Mouse (Mus musculus) forebrain, postnatal 0 days (tissue): ENCODE data around the gene Kpna1. TPM values are rescaled to one million over a fixed set of nuclear protein-coding genes. Genes with fewer than 3 reads are reported as not detected.

Experiments
- ATAC-seq: fragments of 200-750 bp; cut with Nextera tagmentation; 2 replicates; pipeline ENCODE4 v1.8.0; 2017; ENCODE audit warnings: mild to moderate bottlenecking, moderate library complexity
- DNase-seq: peaks from one replicate; pipeline ENCODE4 v3.0.0-alpha.2; 2015
- H3K27ac ChIP-seq: fragments of 300-500 bp; sonication (generic); 2 replicates; pipeline ENCODE4 v1.5.1; 2014; ENCODE audit warnings: low read depth, mild to moderate bottlenecking, antibody characterized with exemption, low read length, moderate library complexity, mixed read lengths
- H3K27me3 ChIP-seq: fragments of 300-500 bp; sonication (generic); 2 replicates; pipeline ENCODE4 v1.6.1; 2014; ENCODE audit warnings: mild to moderate bottlenecking, low read length, mixed read lengths; ENCODE audit not compliant: insufficient read depth
- H3K36me3 ChIP-seq: fragments of 300-500 bp; sonication (generic); 2 replicates; pipeline ENCODE4 v1.6.1; 2014; ENCODE audit warnings: mild to moderate bottlenecking, moderate library complexity; ENCODE audit not compliant: insufficient read depth
- H3K4me1 ChIP-seq: fragments of 300-500 bp; sonication (generic); 2 replicates; pipeline ENCODE4 v1.6.1; 2014; ENCODE audit warnings: antibody characterized with exemption; ENCODE audit not compliant: insufficient read depth
- H3K4me2 ChIP-seq: fragments of 300-500 bp; sonication (generic); 2 replicates; pipeline ENCODE4 v1.6.1; 2014; ENCODE audit warnings: low read depth, mild to moderate bottlenecking, moderate library complexity
- H3K4me3 ChIP-seq: fragments of 300-500 bp; sonication (generic); 2 replicates; pipeline ENCODE4 v1.5.1; 2014; ENCODE audit warnings: low read depth, low read length, mixed read lengths
- H3K9ac ChIP-seq: fragments of 300-500 bp; sonication (generic); 2 replicates; pipeline ENCODE4 v1.6.1; 2014; ENCODE audit warnings: mild to moderate bottlenecking
- H3K9me3 ChIP-seq: fragments of 300-500 bp; sonication (generic); 2 replicates; pipeline ENCODE4 v1.6.1; 2016; ENCODE audit warnings: low read length
- CTCF ChIP-seq: sonication (generic); IDR thresholded peaks from 2 replicates; pipeline ENCODE4 v1.5.1; 2016; ENCODE audit warnings: antibody characterized with exemption, control low read depth, low read depth
- WGBS: fragments of 180-500 bp; shearing (Covaris S2); extraction: QIAGEN DNeasy Blood & Tissue Kit; methylation state at CpG from one replicate; pipeline ENCODE4 v1.1.7; 2014; 5-methylcytosine and 5-hydroxymethylcytosine counted together
- polyA plus RNA-seq: library from polyadenylated mRNA; unstranded; fragments of >200 nt; fragmentation: Nextera tagmentation; extraction: Ambion mirVana; gene quantifications from 2 replicates; pipeline ENCODE4 v1.2.1, GENCODE M21; 2015
- total RNA-seq: library from RNA; depleted of rRNA; stranded (reverse); fragments of >200 nt; gene quantifications from 2 replicates; pipeline ENCODE4 v1.2.3, GENCODE M21; 2014

Gene Kpna1
- total and polyA plus RNA-seq, 2 experiments from 2014 or later: 59.7 to 97.1 TPM

DNA sequence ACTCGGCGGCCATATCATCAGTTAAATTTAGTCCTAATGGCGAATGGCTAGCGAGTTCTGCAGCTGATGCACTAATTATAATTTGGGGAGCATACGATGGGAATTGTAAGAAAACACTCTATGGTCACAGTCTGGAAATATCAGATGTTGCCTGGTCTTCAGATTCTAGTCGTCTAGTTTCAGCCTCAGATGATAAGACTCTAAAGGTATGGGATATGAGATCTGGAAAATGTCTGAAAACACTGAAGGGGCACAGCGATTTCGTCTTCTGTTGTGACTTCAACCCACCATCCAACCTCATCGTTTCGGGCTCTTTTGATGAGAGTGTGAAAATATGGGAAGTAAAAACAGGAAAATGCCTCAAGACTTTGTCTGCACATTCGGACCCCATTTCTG, 63.1 kb downstream of the Kpna1 start:
- Histone ChIP-seq H3K4me3 (peak overlapping the region; percentile 58), H3K9ac (peak overlapping the region; percentile 59), H3K27me3 (no peaks in the 10 kb centered on the region), H3K36me3 (peaks cover 36% of the 10 kb centered on the region), H3K9me3 (no peaks in the 10 kb centered on the region), H3K27ac (peak overlapping the region; percentile 83), H3K4me1 (peaks cover 9% of the 10 kb centered on the region; the same call in 1 of the 2 replicates), H3K4me2 (peak overlapping the region; percentile 78)
- ATAC-seq: no peak
- WGBS: 30% methylated on average over 11 of the region's 11 CpGs
- TF ChIP-seq CTCF: no peak
- no peak for DNase-seq

DNA sequence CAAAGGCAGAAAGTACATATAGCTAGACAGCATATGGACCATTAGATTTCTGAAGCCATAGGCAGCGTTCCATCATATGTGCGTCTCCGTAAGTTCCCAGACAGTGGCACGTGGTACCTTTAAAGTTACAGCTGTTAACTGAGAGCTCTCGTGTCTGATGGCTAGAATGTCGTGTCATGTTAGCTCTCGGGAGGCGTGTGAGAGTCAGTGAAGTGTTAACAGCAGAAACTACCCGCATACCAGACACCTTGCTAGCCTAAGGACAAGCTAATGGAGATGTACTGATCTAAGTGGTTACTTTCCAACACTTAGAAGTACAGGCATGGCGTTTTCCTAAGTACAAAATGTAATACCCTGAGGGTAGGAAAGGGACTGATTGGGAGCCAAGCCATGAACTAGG, 64.5 kb downstream of the Kpna1 start:
- H3K27me3 ChIP-seq: no peaks in the 10 kb centered on the region
- WGBS: 89% methylated on average over 10 of the region's 10 CpGs
- no peak for TF ChIP-seq CTCF
- ATAC-seq (no peak), DNase-seq (no peak)
- H3K9me3 ChIP-seq: no peaks in the 10 kb centered on the region
- H3K4me3 ChIP-seq: no peak overlapping the region
- peaks cover 9% of the 10 kb centered on the region; the same call in 1 of the 2 replicates for H3K4me1 ChIP-seq
- H3K36me3 ChIP-seq: peaks cover 43% of the 10 kb centered on the region
- no peak overlapping the region for H3K9ac ChIP-seq
- H3K4me2 ChIP-seq: no peak overlapping the region
- H3K27ac ChIP-seq: no peak overlapping the region

DNA sequence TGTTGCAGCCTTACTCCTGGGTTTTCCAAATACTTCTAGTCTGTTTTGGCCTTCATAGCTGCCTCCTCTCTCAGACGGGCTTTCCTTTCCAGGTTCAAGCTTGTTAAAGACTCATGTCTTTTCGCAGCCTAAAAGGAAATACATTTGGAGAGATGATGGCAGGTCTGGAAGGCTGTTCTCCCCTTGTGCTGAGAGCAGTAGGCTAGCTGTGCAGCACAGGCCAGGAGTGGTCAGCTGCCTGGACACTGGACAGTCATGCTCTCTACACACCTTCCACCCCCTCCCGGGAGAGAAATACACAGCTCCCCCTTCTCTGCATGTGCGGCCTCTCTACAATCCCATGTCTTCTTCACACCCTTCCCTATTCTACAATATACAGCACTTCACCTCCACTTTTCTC, 65.4 kb downstream of the Kpna1 start:
- no peak for TF ChIP-seq CTCF
- 89% methylated on average over 4 of the region's 4 CpGs for WGBS
- H3K4me1 ChIP-seq: peaks cover 9% of the 10 kb centered on the region; the same call in 1 of the 2 replicates
- no peak overlapping the region for H3K4me3 ChIP-seq
- H3K9ac ChIP-seq: no peak overlapping the region
- ATAC-seq (no peak), DNase-seq (no peak)
- H3K4me2 ChIP-seq: no peak overlapping the region
- no peaks in the 10 kb centered on the region for H3K9me3 ChIP-seq
- H3K27me3 ChIP-seq: no peaks in the 10 kb centered on the region
- H3K27ac ChIP-seq: no peak overlapping the region
- H3K36me3 ChIP-seq: peaks cover 52% of the 10 kb centered on the region

DNA sequence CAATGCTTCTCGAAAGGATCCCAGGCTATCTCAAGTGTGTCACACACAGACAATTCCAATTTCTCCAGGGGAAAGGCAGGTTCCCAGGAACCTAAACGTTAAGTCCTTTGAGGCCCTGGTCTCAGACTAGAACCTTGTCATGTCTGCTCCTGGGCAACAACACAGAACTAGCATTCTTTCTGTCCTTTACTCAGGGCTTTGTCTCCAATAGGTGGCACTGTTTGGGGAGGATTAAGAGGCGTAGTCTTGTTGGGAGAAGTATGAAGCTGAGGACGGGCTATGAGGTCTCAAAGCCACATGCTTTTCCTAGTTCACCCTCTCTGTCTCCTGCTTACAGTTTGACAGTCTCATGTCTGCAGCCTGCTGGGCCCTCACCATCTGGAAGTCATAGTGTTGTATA, 69.0 kb downstream of the Kpna1 start:
- H3K4me2 ChIP-seq: no peak overlapping the region
- no peaks in the 10 kb centered on the region for H3K9me3 ChIP-seq
- 91% methylated on average over 4 of the region's 4 CpGs for WGBS
- H3K27ac ChIP-seq: no peak overlapping the region
- no peak overlapping the region for H3K4me3 ChIP-seq
- DNase-seq (no peak), ATAC-seq (no peak)
- H3K36me3 ChIP-seq: peaks cover 74% of the 10 kb centered on the region
- no peaks in the 10 kb centered on the region for H3K27me3 ChIP-seq
- H3K4me1 ChIP-seq: no peaks in the 10 kb centered on the region
- TF ChIP-seq CTCF: no peak
- H3K9ac ChIP-seq: no peak overlapping the region

DNA sequence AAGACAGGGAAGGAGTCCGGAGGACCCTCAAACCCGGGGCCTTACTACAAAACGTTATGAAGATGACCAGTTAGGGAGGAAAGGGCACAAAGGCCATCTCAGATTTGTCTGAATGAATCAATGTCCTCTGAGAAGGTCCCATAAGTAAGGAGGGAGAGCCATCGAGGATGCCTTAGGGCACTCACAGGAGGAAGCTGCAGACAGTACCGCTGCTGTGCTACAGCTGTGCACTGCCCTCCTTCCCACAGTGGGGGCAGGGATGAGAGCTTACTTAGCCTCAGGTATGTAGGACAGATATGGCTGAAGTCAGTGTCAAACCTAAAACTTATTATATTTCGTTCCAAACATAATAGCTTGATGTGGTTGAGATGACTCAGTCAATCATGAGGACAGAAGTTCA, 72.9 kb downstream of the Kpna1 start:
- no peak for ATAC-seq
- no peak overlapping the region for H3K4me2 ChIP-seq
- H3K9ac ChIP-seq: no peak overlapping the region
- no peaks in the 10 kb centered on the region for H3K27me3 ChIP-seq
- H3K4me3 ChIP-seq: no peak overlapping the region
- DNase-seq: no peak
- H3K4me1 ChIP-seq: no peaks in the 10 kb centered on the region
- H3K36me3 ChIP-seq: peaks cover 43% of the 10 kb centered on the region
- no peaks in the 10 kb centered on the region for H3K9me3 ChIP-seq
- WGBS: 94% methylated on average over 6 of the region's 6 CpGs
- H3K27ac ChIP-seq: no peak overlapping the region
- TF ChIP-seq CTCF: no peak

DNA sequence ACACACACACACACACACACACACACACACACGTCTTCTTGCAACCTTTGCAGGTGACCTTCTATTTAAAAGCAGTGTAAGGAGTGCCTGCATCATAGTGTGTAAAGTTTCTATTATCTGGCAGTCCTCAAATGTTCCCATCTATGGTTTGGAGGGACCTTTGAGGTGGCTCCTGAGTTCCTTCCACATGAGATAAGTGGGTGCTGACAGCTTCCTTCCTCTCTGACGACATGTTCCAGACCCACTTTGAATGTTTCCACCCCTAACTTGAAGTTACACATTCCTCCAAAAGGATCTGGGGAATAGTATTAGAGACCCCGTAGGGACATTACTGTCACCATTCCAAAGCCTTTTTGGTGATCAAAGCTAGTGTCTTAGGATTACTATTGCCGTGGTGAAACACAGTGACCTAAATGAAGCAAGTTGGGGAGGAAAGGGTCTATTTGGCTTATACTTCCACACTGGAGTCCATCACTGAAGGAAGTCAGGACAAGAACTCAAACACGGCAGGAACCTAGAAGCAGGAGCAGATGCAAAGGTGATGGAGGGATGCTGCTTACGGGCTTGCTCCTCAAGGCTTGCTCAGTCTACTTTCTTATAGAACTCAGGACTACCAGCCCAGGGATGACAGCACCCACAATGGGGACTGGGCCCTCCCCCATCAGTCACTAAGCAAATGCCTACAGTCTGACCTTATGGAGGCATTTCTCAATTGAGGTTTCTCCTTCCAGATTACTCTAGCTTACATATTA, 75.2 kb downstream of the Kpna1 start:
- DNase-seq (no peak), ATAC-seq (no peak)
- Histone ChIP-seq H3K9ac (no peak overlapping the region), H3K36me3 (peaks cover 25% of the 10 kb centered on the region), H3K4me2 (no peak overlapping the region), H3K4me1 (no peaks in the 10 kb centered on the region), H3K27ac (no peak overlapping the region), H3K27me3 (no peaks in the 10 kb centered on the region), H3K4me3 (no peak overlapping the region), H3K9me3 (no peaks in the 10 kb centered on the region)
- TF ChIP-seq CTCF: no peak
- WGBS: 91% methylated on average over 6 of the region's 6 CpGs

DNA sequence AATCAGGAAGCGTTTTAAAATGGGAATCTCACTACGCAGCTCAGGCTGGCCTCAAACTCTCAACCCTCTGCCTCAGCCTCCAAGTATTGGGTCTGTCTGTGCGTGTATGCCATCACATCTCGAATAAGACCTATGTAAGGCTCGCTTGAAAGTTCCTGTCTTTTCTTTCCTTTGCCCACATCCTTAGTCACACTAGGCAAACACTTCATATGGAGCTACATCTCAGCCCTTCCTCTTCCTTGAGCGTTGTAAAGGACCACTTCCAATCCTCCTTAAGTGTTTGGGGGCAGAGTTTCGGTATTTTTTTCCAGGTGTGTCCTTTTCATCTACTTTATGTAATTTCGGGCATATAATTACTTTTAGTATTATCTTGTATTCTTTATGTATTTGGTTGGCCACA, 76.4 kb downstream of the Kpna1 start:
- DNase-seq (no peak), ATAC-seq (no peak)
- Histone ChIP-seq H3K4me2 (no peak overlapping the region), H3K36me3 (peaks cover 14% of the 10 kb centered on the region), H3K27ac (no peak overlapping the region), H3K27me3 (no peaks in the 10 kb centered on the region), H3K4me3 (no peak overlapping the region), H3K4me1 (no peaks in the 10 kb centered on the region), H3K9me3 (no peaks in the 10 kb centered on the region), H3K9ac (no peak overlapping the region)
- TF ChIP-seq CTCF: no peak
- 95% methylated on average over 8 of the region's 8 CpGs for WGBS
